Mouse (Mus musculus): ENCODE data around the gene Fbxl20.

- no peak for TF ChIP-seq CTCF (IDR thresholded peaks at IDR 0.05; ENCODE audit: low read depth, low read length)
- TF ChIP-seq POLR2A (IDR thresholded peaks at IDR 0.05; ENCODE audit: extremely low read depth, insufficient read depth, low read length): no peak
These were observed 40.6 kb upstream of the Fbxl20 start for GRCm38 (mm10) chr11:98190820-98191219.
